Mouse (Mus musculus): ENCODE data around the gene Traip. TPM values are rescaled to one million over a fixed set of nuclear protein-coding genes. Genes with fewer than 3 reads are reported as not detected.
A peak's percentile ranks its signal among the peaks of the same experiment; 100 is the strongest.

Gene Traip
- total RNA-seq, 2 experiments from 2014 or later, result 14.4 to 16.3 TPM

- DNase-seq (ENCODE audit: low spot score in 2 of 2), result no peak
Measured at GRCm38 (mm10) chr9:107968531-107968930, 18.6 kb downstream of the Traip start.

GRCm38 (mm10) chr9:107970311-107970710 lies 20.4 kb downstream of the Traip start:
- no peak for DNase-seq (ENCODE audit: low spot score in 2 of 2)

DNA sequence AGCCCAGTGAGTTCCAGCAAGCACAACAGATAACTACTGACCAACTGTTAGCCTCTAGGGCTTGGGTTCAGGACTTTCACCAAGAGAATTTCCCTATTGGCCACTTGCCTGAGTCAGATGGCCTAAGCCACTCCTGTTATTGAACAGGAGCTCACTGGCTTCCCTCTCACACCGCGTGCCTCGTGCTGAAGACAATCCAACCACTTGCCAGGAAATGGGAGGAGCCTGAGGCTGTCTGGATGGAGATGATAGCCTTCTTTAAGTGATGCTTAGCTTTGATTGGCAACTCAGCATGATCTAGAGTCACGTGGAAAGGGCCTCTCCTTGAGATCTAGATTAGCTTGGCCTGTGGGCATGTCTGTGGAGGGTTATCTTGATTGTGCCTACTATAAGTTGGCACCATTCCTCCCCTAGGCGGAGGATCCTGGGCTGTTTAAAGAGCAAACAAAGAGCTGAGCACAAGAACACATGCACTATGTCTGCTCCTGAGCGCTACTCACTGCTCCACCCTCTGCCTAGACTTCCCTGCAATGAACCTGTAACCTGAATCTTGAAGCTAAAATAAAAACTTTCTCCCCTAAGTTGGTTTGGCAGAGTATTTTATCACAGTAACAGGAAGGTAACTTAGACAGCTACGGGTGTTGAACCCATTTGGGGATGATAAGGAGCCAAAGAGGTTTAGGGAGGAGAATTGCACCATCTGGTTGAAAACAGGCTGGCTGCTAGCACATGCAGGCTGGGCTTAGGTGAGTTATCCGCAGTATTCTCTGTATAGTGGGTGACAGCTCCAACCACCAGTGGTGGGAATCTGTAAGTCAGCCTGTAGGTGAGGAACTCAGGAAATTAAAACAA lies 22.0 kb downstream of the Traip start:
- DNase-seq (ENCODE audit: low spot score in 2 of 2), result no peak

DNA sequence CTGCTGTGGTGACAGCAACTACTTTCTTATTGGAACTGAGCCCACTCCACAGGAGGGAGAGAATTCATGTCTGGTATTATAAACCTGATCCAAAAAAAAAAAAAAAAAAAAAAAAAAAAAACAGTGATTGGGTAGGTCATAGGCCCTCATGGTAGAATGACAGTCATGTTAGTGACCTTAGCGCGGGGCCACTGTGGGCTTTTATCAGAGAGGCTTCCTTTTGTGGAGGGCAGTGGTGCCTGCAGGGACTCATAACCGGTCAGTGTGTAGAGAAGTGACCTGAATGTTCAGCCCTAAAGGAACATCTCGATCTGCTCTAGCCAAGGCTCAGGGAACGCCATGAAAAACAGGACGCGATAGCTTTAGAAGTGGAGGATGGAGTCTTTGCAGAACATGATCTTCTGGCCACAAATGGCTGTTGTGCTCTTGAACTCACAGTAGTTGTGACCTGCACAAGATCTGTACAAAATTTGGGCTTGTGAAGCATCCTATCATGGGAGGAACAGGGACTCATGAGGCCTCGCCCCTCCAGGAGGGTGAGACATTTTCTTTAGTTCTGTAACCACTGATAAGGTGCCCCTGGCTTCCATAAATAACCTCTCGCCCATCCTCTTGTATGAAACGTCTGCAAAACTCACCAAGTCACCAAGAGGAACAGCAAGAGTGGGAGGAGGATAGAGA lies 24.7 kb downstream of the Traip start:
- no peak for DNase-seq (ENCODE audit: low spot score in 2 of 2)

GRCm38 (mm10) chr9:107975399-107976386 lies 25.8 kb downstream of the Traip start, which contains the start of gene Uba7:
Uba7 (plus strand) TSS chr9:107975505.
- DNase-seq (ENCODE audit: low spot score in 2 of 2), result no peak

- DNase-seq (ENCODE audit: low spot score in 2 of 2), result no peak
Measured at GRCm38 (mm10) chr9:107978815-107979214, 28.9 kb downstream of the Traip start.

DNA sequence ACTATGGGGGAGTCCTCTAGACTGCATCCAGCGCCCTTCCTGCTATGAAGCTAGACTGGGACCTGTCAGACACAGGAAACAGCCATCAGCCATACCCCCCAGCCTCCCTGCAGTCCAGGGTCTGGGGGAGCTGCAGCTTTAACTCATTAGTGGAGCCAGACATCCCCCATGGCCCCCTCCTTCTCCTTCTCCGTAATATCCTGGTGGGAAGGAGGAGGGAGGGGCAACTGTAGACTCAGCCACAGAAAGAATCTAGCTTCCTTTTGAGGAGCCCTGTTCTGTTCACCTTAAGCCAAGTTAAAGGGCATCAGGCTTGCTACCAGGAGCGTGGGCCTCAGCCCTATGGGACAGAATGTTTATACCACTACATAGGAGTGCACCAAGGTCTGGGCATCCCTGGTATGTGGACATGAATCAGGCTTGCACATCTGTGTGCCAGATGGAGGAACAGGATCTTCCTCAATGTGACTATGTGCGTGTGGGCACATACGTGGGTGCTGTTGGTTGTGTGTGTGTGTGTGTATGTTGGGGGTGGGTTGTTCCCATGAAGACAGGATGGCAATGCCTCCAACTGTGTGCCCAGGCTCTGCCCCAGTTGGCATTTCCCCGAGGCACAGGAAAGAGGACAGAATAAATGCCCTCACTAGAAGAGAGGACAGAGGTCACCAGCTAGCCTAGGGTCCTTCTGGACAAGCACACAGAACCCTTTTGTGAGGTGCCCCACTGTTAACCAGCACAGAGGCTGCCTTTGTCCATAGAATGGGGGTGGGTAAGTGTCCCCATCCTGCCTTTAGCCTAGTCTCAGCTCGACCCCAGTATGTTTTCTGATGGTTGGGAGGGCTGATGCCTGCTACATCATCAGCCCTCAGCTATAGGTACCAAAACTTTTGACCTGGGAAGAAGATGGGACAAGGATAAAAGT lies 32.0 kb downstream of the Traip start:
- no peak for DNase-seq (ENCODE audit: low spot score in 2 of 2)

GRCm38 (mm10) chr9:107982681-107983346 lies 32.9 kb downstream of the Traip start, which contains the start of gene Gm20661:
Gm20661 (plus strand) TSS chr9:107983058.
- DNase-seq (ENCODE audit: low spot score in 2 of 2), result peak in 1 of 2 experiments; percentile 49

GRCm38 (mm10) chr9:107983421-107983890 lies 33.5 kb downstream of the Traip start:
- peak in 1 of 2 experiments; percentile 41 for DNase-seq (ENCODE audit: low spot score in 2 of 2)

DNA sequence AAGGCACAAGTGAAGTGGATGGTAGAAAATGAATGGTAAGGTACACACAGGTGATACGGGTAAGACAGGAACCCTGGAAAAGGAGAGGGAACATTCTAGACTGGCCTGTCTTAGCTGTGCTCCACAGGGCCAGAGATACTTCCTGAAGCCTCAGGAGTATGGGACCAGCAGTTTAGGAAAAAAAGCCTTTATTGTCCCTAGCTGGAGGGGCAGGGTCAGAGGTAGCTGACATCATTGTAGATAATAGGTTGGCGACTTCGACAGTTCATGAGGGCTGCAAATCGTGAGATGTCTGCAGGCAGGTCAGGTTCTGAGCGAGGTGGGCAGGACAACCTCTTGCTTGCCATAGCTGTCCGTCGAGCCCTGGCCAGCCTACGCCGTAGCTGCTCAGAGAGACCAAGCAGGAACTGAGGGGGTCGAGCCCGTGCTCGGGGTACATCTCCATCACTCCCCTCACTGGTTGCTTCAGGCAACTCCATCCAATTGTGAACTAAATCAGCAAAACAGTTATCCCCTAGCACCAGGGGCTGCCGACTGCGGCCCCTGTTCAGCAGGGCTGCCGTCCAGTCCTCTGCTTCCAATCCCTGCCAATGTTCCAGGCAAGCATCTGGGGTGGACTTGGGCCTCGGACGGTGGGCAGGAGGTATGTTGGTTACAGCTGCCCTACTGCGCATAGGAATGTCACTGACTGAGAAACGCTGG lies 34.3 kb downstream of the Traip start:
- DNase-seq (ENCODE audit: low spot score in 2 of 2), result no peak

- DNase-seq (ENCODE audit: low spot score in 2 of 2), result no peak
Measured at GRCm38 (mm10) chr9:107984754-107985055, 34.8 kb downstream of the Traip start.

- DNase-seq (ENCODE audit: low spot score in 2 of 2), result peak; percentile 68 to 80
Measured at GRCm38 (mm10) chr9:107985131-107986119, 35.5 kb downstream of the Traip start, which contains the start of gene Inka1. Inka1 (minus strand) TSS chr9:107985879.

DNA sequence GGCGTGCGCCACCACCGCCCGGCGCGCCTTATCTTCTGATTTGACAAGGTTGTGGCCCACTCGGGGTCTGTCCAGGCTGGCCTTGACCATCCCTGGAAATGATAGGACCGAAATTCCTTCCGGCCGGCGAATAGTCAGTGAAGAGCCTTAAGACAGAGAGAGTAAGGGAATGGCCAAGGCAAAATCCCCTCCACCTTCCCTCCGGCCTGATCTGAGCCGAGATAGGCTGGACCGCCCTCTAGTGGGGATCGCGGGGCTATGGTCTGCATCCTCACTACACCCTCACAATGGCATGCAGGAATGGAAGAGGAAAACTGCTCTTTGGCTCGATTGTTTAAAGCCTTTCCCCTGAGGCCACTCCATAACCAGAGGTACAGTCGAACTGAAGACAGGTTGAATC lies 36.4 kb downstream of the Traip start:
- peak; percentile 52 to 71 for DNase-seq (ENCODE audit: low spot score in 2 of 2)

DNA sequence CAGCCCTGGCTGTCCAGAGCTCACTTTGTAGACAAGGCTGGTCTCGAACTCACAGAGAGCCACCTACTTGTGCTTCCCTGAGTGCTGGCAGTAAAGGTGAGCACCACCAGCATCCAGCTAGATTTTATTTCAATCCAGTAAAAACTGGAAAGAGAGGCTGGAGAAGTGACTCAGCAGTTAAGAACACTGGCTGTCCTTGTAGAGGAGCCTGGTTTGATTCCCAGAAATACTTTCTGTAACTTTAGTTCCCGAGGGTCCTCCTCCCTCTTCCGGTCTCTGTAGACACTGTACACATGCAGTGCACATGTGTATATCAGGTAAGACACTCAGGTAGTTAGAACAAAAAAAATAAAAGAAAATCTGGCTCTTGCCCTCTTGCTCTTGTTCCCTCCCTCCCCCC lies 38.0 kb downstream of the Traip start:
- no peak for DNase-seq (ENCODE audit: low spot score in 2 of 2)

GRCm38 (mm10) chr9:107992197-107992596 lies 42.3 kb downstream of the Traip start, which contains the start of gene Cdhr4:
Cdhr4 (plus strand) TSS chr9:107992497.
- DNase-seq (ENCODE audit: low spot score in 2 of 2), result no peak

- no peak for DNase-seq (ENCODE audit: low spot score in 2 of 2)
Measured at GRCm38 (mm10) chr9:107993013-107993412, 43.1 kb downstream of the Traip start.

- DNase-seq (ENCODE audit: low spot score in 2 of 2), result no peak
Measured at GRCm38 (mm10) chr9:107994464-107994863, 44.5 kb downstream of the Traip start.

All from adrenal gland, postnatal 4 days (tissue).